Mouse (Mus musculus) CH12.LX (cell line): ENCODE results near the gene Ap3s2.

Experiments
- CTCF ChIP-seq, 2 experiments: IDR thresholded peaks in 1 of 2; conservative IDR thresholded peaks in 1 of 2; 2 replicates each; pipeline ENCODE4 v1.5.1; 2011 to 2012; ENCODE audit warnings: low read depth in 2 of 2, low read length in 2 of 2, improper control_type of control experiment in 1 of 2, inconsistent platforms in 1 of 2, mild to moderate bottlenecking in 1 of 2, moderate library complexity in 1 of 2
- GABPA ChIP-seq: IDR thresholded peaks from 2 replicates; pipeline ENCODE4 v1.6.1; 2012; ENCODE audit warnings: low read depth, low read length, improper control_type of control experiment, inconsistent platforms; ENCODE audit not compliant: insufficient replicate concordance
- MAFK ChIP-seq: IDR thresholded peaks from 2 replicates; pipeline ENCODE4 v1.6.1; 2011; ENCODE audit warnings: low read length, improper control_type of control experiment; ENCODE audit not compliant: insufficient replicate concordance
- POLR2A ChIP-seq: IDR thresholded peaks from 2 replicates; pipeline ENCODE4 v1.6.1; 2011; ENCODE audit warnings: low read depth, mild to moderate bottlenecking, improper control_type of control experiment, low read length
- SMC3 ChIP-seq: IDR thresholded peaks from 2 replicates; pipeline ENCODE4 v1.6.1; 2011; ENCODE audit warnings: low read depth, low read length, improper control_type of control experiment
- ZKSCAN1 ChIP-seq: IDR thresholded peaks from 2 replicates; pipeline ENCODE4 v1.6.1; 2012; ENCODE audit warnings: low read depth, inconsistent platforms, low read length, improper control_type of control experiment, borderline replicate concordance

- TF ChIP-seq CTCF (conservative IDR thresholded peaks at IDR 0.05 in 1 of 2, IDR thresholded peaks at IDR 0.05 in 1 of 2; ENCODE audit: low read depth in 2 of 2, low read length in 2 of 2): no peak
- TF ChIP-seq MAFK: no peak
- no peak for TF ChIP-seq GABPA
- no peak for TF ChIP-seq SMC3
- no peak for TF ChIP-seq ZKSCAN1
- TF ChIP-seq POLR2A: no peak
Observed at GRCm38 (mm10) chr7:79935511-79936205, 15.2 kb upstream of the Ap3s2 start.
